Mouse (Mus musculus) heart, adult 2 months (tissue): ENCODE measurements at regions not wholly inside any gene's neighbourhood (a gene's known extent, or its start where the extent isn't known, plus 50 kb on each side); places are given as distances from the start of the nearest gene placed in this dataset.

Experiments
- CTCF ChIP-seq: fragments of 200-600 bp; IDR thresholded peaks from 2 replicates; pipeline ENCODE4 v1.8.1; 2022; ENCODE audit warnings: antibody characterized with exemption, mild to moderate bottlenecking, moderate library complexity
- EP300 ChIP-seq: fragments of 200-500 bp; IDR thresholded peaks from 2 replicates; pipeline ENCODE4 v1.6.1; 2011; ENCODE audit warnings: low read depth, low read length, control low read depth; ENCODE audit not compliant: insufficient read depth
- POLR2A ChIP-seq: fragments of 200-500 bp; IDR thresholded peaks from 2 replicates; pipeline ENCODE4 v1.6.1; 2011; ENCODE audit warnings: mild to moderate bottlenecking, low read depth, low read length, control low read depth; ENCODE audit not compliant: insufficient read depth

GRCm38 (mm10) chr1:83736428-83737117 is 328.6 kb upstream of the Sphkap start:
- TF ChIP-seq CTCF (peak; percentile 44), EP300 (no peak), POLR2A (no peak)
